Mouse (Mus musculus) left cerebral cortex, postnatal 36 days (tissue): ENCODE data around the gene Shisa7. TPM values are rescaled to one million over a fixed set of nuclear protein-coding genes. Genes with fewer than 3 reads are reported as not detected.
"Not testable (repeated sequence)": the region's sequence is repeated elsewhere in the genome, so short reads cannot be mapped to it uniquely, and the experiment has no call there.

Experiments
- DNase-seq, 2 experiments: peaks; one replicate each; pipeline ENCODE4 v3.0.0; 2021 to 2022; ENCODE audit warnings: low spot score in 2 of 2, mixed read lengths in 1 of 2
- intact Hi-C: fragments of 180-260 bp; cut with DNase I; formaldehyde crosslinking; loops from one replicate; pipeline ENCODE4 v1.15.1; 2025
- total RNA-seq, 2 experiments: library from RNA; stranded (reverse); gene quantifications; 2 replicates each; pipeline ENCODE4 v1.2.3; 2021

Shisa7 gene
- total RNA-seq: 100 to 1,000 TPM in 1 of 2 experiments, 10 to 100 TPM in 1; 95.1 to 151 TPM

DNA sequence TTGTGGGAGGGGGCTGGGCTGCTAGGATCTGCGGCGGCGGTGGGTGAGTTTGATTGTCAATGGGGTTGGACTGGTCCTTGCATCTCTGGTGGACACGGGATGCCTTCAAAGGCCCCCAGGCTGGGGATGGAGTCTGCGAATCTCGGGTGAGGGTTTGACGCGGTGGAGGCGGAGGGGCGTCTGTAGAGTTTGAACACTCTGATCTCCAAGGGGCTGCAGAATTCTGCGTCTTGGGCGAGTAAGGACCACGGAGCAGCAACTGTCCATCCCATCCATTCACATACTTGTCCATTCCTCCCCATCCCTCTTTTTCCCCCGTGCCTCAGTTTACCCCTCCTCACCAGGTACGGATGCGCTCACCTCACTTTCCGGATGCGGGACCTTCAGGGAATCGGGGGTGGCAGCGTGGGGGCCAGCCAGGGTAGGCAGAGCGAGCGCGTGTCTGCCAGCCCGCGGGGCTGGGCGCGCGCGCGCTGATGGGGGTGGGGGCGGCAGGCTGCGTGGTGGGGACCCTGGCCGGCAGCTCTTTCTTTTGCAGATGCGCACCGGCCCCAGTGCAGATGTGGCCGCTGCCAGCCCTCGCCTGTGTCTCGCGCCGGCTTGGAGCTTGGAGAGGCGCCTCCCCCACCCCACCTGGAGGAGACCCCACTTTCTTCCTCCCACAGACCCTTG lies at the start of gene Shisa7:
Gene Shisa7, minus strand, starts transcription at position 452 of the 672 bp plus-strand sequence.
- no peak for DNase-seq
- intact Hi-C loops: loop anchor here (2.0 to 5.0 kb wide), 3 partner anchors 20 to 78 kb away; partner anchors contain the start of gene Nat14

DNA sequence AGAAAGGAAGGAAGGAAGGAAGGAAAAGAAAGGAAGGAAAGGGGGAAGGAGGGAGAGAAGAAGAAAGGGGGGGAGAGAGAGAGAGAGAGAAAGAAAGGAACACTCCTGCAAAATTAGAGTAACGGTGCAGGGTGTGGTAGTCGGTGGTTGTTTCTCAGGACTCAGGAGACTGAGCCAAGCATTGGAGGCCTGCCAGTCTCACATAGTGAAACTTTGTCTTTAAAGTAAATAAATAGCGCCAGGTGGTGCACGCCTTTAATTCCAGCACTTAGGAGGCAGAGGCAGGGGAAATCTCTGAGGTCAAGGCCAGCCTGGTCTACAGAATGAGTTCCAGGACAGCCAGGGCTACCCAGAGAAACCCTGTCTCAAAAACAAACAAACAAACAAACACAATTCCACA lies 42.2 kb upstream of the Shisa7 start:
- no peak for DNase-seq
- intact Hi-C loops: no loop called here

DNA sequence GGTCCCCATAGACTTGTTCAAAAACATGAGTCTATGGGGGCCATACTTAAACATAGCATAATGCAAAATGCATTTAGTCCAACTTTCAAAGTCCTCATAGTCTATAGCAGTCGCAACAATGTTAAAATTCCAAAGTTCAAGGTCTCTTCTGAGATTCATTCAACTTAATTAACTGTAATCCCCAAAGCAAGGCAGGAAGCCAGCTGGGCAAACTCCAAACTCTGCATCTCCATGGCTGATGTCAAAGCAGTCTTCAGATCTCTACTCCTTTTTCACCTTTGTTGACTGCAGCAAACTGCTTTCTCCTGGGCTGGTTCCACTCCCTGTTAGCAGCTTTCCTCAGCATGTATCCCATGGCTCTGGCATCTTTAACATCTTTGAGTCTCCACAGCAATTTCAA lies 34.5 kb upstream of the Shisa7 start:
- intact Hi-C loops, DNase-seq: not testable (repeated sequence)

DNA sequence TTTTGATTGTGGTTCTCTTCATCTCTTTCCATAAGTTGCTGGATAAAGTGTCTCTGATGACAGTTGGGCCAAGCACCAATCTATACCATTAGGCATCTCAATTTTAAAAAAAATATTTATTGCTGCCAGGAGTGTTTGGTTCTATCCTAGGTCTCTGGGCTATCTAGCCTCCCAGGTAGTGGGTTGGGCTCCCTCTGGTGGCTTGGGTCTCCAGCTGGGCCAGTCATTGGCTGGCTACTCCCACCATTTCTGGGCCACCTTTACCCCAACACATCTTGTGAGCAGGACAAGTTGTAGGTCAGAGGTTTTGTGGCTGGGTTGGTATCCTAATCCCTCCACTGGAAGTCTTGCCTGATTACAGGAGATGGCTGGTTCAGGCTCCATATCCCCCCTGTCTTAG lies 33.7 kb upstream of the Shisa7 start:
- no peak for DNase-seq
- intact Hi-C loops: no loop called here

DNA sequence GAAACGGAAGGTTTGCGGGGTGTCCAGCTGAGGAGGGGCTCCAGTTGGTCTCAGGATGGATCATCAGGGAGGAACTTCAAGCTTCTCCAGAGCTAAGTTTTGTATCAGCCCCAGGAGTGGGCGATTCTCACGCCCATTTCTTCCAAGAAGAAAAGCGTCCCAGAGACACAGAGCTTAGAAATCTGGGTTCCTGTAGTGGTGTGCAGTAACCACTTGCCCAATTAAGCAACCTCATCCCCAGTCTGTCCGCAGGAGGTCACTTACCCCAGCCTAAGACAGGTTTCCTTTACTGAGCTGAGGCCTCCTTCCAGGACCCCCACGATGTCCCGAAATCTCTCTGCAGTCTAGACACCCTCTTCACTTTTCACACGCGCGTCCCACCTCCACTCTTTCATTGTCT lies 32.7 kb upstream of the Shisa7 start:
- intact Hi-C loops: no loop called here
- no peak for DNase-seq

DNA sequence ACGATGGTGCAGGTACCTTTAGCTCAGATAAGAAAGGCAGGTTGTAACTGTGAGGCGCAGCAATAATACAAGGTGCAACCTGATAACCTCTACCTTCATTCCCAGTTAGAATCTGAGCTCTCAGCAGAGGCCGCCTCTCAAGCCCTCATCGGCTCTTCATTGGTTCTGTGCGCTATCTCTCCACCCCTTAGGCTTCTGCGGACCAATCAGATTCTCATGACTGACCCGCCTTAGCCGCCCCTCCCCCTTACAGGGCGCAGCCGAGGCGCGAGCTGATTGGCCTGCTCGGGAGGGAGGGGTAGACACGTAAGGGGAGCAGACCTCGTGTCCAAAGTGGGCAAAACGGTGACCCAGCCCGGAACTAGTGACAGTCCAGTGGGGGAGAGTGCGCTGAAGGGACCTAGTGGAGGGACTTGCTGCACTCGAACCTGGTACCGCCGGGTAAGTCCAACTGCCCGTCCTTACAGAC lies 32.3 kb upstream of the Shisa7 start, which contains the start of gene Isoc2a:
Gene Isoc2a, plus strand, starts transcription at position 401 of the 469 bp plus-strand sequence.
- DNase-seq: peak; percentile 72 to 77
- intact Hi-C loops: no loop called here

DNA sequence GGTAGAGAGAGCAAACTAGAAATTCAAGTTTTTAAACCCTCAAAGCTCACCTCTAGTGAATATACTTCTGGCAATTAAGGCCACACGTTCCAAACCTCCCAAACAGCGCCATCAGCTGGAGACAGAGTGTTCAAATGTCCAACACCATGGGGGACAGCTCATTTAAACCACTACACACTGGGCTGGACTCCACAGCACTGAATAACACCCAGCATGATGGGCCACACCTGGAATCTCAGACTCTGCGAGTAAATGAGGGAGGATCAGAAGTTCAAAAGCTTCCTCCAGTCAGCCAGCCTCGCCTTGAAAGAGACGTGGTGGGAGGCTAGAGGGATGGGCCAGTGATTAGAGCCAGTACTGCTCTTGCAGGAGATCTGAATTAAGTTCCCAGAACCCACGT lies 25.6 kb upstream of the Shisa7 start, which contains the start of gene Isoc2b:
Gene Isoc2b, minus strand, starts transcription at position 126 of the 400 bp plus-strand sequence.
- DNase-seq: no peak
- intact Hi-C loops: no loop called here

DNA sequence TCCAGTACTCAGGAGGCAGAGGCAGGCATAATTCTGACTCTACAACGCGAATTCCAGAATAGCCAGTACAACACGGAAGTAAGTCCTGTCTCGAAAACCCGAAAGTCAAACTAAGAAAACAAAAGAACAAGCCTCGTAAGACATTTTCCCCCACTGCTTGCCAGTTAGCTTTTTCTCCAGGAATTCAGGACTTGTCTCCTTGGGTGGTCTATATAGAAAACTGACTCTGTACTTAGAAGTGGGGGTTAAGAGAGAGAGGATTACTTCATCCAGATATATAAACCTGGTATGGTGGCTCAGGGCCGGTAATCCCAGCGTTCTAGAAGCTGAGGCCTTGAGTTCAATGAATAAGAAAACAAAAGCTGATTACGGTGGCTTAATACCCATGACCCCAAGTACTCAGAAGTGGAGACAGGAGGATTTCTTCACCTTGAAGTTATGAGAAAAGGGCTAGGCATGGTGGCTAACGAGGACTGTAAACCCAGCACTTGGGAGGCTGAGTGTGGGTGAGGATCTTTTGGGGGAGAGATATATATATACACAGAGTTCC lies 22.2 kb upstream of the Shisa7 start:
- no peak for DNase-seq
- intact Hi-C loops: no loop called here

- DNase-seq: peak; percentile 94 to 96
- intact Hi-C loops: loop anchor here (2.0 kb wide), 1 partner anchor 21 kb away; the partner anchor contains the start of gene Shisa7
These were observed 21.3 kb upstream of the Shisa7 start for GRCm38 (mm10) chr7:4865579-4866493.

DNA sequence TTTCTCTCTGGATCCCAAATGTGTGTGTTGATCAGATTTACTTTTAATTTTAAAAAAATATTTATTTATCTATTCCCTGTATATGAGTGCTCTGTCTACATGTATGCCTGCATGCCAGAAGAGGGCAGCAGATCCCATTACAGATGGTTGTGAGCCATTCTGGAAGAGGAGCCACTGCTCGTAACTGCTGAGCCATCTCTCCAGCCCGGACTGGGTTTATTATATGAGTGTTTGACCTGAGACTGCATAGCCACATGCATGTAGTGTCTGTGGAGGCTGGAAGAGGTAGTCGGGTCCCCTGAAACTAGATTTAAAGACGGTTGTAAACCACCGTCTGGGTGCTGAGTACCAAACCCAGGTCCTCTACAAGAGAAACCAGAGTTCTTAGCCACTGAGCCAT lies 20.6 kb upstream of the Shisa7 start:
- DNase-seq: no peak
- intact Hi-C loops: loop anchor here (2.0 kb wide), 1 partner anchor 20 kb away; the partner anchor contains the start of gene Shisa7

- intact Hi-C loops: loop anchor here (2.0 to 5.0 kb wide), 2 partner anchors 19 to 58 kb away; partner anchors contain the start of genes Nat14 and Shisa7
- DNase-seq: no peak
These were observed 19.8 kb upstream of the Shisa7 start for GRCm38 (mm10) chr7:4864130-4864845.

DNA sequence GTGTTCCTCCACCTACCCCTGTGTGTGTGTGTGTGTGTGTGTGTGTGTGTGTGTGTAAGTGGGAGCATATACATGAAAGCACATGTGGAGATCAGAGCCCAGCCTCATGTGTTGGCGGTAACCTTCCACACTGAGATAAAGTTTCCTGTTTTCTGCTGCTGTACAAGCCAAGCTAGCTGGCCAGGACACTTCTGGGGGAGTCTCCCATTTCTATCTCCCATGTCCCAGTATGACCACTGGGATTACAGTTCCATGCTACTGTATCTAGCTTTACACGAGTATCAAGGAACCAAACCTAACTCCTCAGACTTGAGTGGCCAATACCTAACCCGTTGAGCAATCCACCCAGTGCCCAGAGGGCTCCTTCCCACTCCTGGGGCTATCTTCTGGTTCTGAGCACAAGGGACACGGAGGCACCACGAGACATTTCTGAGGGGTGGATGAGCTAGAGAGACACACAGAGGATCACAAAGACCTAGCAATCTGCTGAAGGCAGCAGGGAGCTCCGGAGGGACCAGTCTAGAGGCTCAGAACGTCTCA lies 19.1 kb upstream of the Shisa7 start:
- intact Hi-C loops: loop anchor here (2.0 to 5.0 kb wide), 2 partner anchors 19 to 59 kb away; partner anchors contain the start of genes Nat14 and Shisa7
- no peak for DNase-seq

GRCm38 (mm10) chr7:4863041-4863440 lies 18.5 kb upstream of the Shisa7 start:
- no peak for DNase-seq
- intact Hi-C loops: loop anchor here (5.0 kb wide), 1 partner anchor 59 kb away; the partner anchor contains the start of gene Nat14

DNA sequence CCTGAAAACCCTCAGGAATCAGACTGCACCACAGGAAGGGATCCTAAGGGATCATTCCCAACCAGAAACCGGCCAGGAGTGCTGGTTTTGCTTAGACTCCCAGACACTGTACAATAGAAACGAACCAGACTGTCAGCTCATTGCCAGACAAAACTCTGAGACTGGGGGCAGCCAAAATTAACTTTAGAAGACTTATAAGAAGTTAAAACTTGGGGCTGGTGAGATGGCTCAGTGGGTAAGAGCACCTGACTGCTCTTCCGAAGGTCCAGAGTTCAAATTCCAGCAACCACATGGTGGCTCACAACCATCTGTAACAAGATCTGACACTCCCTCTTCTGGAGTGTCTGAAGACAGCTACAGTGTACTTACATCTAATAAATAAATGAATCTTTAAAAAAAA lies 16.4 kb upstream of the Shisa7 start:
- intact Hi-C loops: loop anchor here (5.0 kb wide), 1 partner anchor 61 kb away; the partner anchor contains the start of gene Nat14
- not testable (repeated sequence) for DNase-seq

DNA sequence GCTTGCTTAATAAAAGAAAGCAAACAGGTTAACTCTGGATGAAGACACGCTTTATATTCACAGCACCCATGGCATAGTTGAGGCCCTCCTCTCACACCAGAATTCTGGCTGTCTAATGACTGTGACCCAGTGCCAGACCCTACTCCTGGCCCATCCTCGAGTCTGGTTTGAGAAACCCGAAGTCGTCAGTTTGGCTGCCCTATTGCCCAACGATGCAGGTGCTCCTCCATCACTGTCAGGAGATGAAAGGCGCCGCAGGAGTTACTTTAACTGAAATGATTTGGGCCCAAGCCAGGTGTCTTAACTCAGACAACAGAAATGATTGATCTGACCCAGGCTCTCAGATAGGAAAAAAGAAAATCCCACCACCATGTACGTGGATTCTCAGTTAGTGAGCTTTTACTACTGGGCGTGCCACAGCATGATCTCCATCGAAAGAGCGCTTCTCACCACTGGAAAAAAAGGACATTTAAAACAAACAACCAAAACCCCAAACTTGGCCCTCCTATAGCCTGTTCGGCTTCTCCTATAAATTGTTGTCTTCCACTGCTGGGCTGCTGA lies 15.0 kb upstream of the Shisa7 start:
- no peak for DNase-seq
- intact Hi-C loops: no loop called here

DNA sequence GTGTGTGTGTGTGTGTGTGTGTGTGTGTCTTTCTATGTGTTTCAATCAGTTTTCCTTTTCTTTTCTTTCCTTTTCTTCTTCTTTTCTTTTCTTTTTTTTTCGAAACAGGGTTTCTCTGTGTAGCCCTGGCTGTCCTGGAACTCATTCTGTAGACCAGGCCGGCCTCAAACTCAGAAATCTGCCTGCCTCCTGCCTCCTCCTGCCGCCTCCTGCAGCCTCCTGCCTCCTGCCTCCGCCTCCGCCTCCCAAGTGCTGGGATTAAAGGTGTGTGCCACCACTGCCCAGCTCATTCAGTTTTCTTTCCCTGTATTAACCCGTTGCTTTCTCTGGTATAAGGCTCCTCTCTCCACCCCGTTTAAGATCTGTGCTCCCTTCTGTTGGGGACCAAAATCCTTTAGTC lies 12.8 kb upstream of the Shisa7 start:
- DNase-seq: no peak
- intact Hi-C loops: no loop called here

DNA sequence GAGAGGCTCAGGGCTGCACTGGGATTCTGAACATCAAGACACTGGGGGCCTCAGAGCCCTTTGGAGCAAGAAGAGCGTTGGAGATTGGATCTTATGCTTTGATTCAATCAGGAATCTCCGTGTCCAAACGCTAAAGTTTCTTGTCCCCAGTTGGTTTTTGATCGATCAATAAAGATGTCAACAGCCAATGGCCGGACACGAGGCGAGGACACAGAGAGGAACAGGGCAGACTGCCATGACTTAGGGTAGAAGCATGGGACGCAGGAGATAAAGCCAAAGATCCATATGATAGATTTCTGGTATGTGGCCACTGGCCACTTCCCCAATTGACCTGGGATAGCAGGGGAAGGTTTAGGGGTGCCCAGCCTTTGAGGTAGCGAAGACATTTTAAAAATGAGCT lies 12.0 kb upstream of the Shisa7 start:
- intact Hi-C loops: no loop called here
- no peak for DNase-seq

GRCm38 (mm10) chr7:4853613-4854012 lies 9.1 kb upstream of the Shisa7 start:
- intact Hi-C loops: no loop called here
- DNase-seq: no peak

GRCm38 (mm10) chr7:4851315-4851688 lies 6.8 kb upstream of the Shisa7 start:
- intact Hi-C loops: no loop called here
- DNase-seq: no peak
